Mouse (Mus musculus) C2C12 (cell line): ENCODE measurements around the gene Lmo7.

Experiments
- CTCF ChIP-seq: IDR thresholded peaks from one replicate; pipeline ENCODE4 v1.5.1; 2011; ENCODE audit not compliant: control insufficient read depth, insufficient read depth, insufficient read length
- FOSL1 ChIP-seq: IDR thresholded peaks from one replicate; pipeline ENCODE4 v1.8.0; 2011; ENCODE audit warnings: mild to moderate bottlenecking, low read length; ENCODE audit not compliant: poor library complexity, insufficient read depth, severe bottlenecking
- MAX ChIP-seq: IDR thresholded peaks from one replicate; pipeline ENCODE4 v1.6.1; 2011; ENCODE audit warnings: mild to moderate bottlenecking, control low read depth
- MYOG ChIP-seq: IDR thresholded peaks from one replicate; pipeline ENCODE4 v1.6.1; 2011; ENCODE audit not compliant: control insufficient read depth, insufficient read length; ENCODE audit errors: extremely low read depth
- USF1 ChIP-seq: IDR thresholded peaks from one replicate; pipeline ENCODE4 v1.6.1; 2011; ENCODE audit warnings: low read depth, mild to moderate bottlenecking, control low read depth, moderate library complexity

DNA sequence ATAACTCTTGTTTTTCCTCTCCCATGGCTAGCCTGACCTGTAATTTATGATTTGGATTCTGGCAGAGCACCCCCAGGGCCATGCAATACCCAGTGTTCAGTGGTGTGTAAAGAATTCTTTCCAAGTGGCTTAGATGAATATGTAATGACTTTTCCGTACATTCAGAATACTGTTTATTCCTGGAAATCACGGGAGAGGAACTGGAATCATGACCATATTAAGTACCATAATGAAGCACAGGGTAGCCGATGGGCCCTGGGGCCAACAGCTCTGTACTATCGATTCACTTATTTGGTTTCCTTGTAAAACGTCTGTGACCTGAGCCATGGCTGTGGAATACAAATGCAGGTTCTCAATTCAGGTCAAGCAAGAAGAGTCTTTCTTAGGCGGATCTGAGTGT, 221.3 kb downstream of the Lmo7 start:
- TF ChIP-seq CTCF, result no peak
- no peak for TF ChIP-seq MAX
- no peak for TF ChIP-seq USF1
- no peak for TF ChIP-seq MYOG
- TF ChIP-seq FOSL1, result no peak
